Mouse (Mus musculus) erythroblast, embryonic 14.5 days (primary cell): ENCODE results near the gene Tmtc4.

Experiments
- GATA1 ChIP-seq: IDR thresholded peaks from 2 replicates; pipeline ENCODE4 v1.6.1; 2012; ENCODE audit warnings: low read length, inconsistent platforms, mixed read lengths
- TAL1 ChIP-seq: IDR thresholded peaks from 3 replicates; pipeline ENCODE4 v1.6.1; 2012; ENCODE audit warnings: low read length, inconsistent platforms, mixed read lengths

DNA sequence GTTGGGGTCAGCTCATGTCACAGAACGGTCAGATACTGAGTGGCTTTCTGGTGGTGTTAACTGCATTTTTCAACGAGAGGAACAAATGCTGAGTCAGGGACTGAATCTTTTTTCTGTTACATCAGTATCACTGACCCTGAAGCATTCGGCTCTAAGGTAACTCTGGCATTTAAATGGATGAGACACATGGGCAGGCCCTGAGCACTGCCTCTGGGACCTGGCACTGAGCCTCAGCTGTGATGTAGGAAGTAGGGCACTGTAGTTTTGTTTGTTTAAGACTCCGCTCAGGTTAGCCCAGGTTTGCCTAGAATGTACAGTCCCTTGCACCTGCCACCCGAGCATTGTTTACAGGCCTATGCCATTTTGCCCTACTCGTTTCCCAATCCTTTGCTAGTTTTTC is 114.0 kb downstream of the Tmtc4 start:
- TF ChIP-seq TAL1 = no peak
- TF ChIP-seq GATA1 = no peak
